Mouse (Mus musculus): ENCODE results near the gene B3gnt9.

DNA sequence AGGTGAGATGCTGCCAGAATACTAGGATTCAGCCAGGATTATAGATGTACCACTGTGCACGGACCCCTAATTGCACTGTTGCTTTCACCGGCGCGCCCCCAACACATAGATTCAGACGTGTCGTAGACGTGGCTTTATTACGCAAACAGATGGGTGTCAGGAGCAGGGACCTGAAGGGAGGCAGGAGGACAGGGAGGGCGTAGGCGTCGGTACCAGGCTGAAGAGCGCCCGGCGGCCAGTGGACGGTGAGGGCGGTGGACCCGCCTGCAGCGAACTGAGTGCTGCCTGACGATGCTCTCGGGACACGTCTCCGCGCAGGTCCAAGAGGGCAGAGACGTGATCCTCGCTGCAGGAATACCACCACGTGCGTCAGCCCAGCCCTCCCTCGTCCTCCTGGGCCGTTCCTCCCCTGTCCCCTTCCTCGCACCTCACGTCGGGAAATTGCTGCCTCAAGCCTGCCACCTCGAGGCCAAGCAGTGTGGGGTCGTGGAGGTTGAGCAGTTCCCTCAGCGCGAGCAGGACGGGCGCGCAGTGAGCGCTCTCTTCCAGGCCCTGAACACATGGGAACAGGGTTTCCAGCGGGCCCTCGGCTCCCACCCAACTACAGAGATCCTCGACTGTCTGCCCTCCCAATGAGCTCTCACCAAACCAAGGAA is 35.0 kb upstream of the B3gnt9 start, which contains the start of gene 4931428F04Rik:
- TF ChIP-seq POLR2A (IDR thresholded peaks at IDR 0.05; ENCODE audit: borderline replicate concordance, control insufficient read depth, low read depth, low read length): no peak
- peak; percentile 57; the same call in 1 of the 2 replicates for TF ChIP-seq CTCF (IDR thresholded peaks at IDR 0.05; ENCODE audit: control insufficient read depth, insufficient read depth, low read length)

Measured in bone marrow, adult 2 months (tissue).